Mouse (Mus musculus) megakaryocyte, embryonic 14.5 days (primary cell): ENCODE measurements at regions not wholly inside any gene's neighbourhood (a gene's known extent, or its start where the extent isn't known, plus 50 kb on each side); places are given as distances from the start of the nearest gene placed in this dataset.

Experiments used
- FLI1 ChIP-seq: IDR thresholded peaks from 2 replicates; pipeline ENCODE4 v1.6.1; 2012; ENCODE audit warnings: low read length, inconsistent platforms, mixed read lengths
- GATA1 ChIP-seq: IDR thresholded peaks from 3 replicates; pipeline ENCODE4 v1.6.1; 2012; ENCODE audit warnings: mixed read lengths, low read length, inconsistent platforms, borderline replicate concordance

- no peak for TF ChIP-seq GATA1
- no peak for TF ChIP-seq FLI1
Observed at GRCm38 (mm10) chr8:12113023-12113422, 165.6 kb upstream of the A230072I06Rik start.
